In genomic region chr10:20409181-20409580, GRCm38 (mm10) we compare ENCODE assay signal across 14 mouse cellular contexts.
DNase-seq lines count a peak whose midpoint lies in the region; ATAC-seq lines count a peak whose summit lies in the region.
"Had no signal": no experiment of that assay in that cellular context is flagged by ENCODE, and none has a peak within 500 bp of the region (broad histone marks: within the 10 kb centered on the region; RNA-seq: fewer than 3 reads in every experiment).

No protein-coding gene starts in this region.

- DNase-seq in midbrain, embryonic 11.5 days (ENCODE audit: low spot score, missing footprints), result peak; percentile 28
- no peak for DNase-seq in midbrain, embryonic 10.5 days (ENCODE audit: low spot score)
- DNase-seq in lung, adult 18-20 months, result peak; percentile 65 to 78
- DNase-seq in spleen, postnatal 4 days (ENCODE audit: low spot score in 2 of 2), result no peak
- DNase-seq in MN1 (ENCODE audit: low spot score), result no peak
- no peak for DNase-seq in embryo, embryonic 10.5 days (ENCODE audit: low spot score)
- DNase-seq: right cerebral cortex, postnatal 14 days had no signal

- H3K27me3 ChIP-seq in midbrain, embryonic 11.5 days (ENCODE audit: control insufficient read depth, insufficient read depth, low read length), result no peaks in the 10 kb centered on the region
- H3K27me3 ChIP-seq in midbrain, embryonic 10.5 days (ENCODE audit: low read depth, poor library complexity, severe bottlenecking), result no peaks in the 10 kb centered on the region
- no peaks in the 10 kb centered on the region for H3K27me3 ChIP-seq in heart, embryonic 11.5 days (ENCODE audit: control insufficient read depth, insufficient read depth, low read length)
- H3K27me3 ChIP-seq in midbrain, embryonic 13.5 days, result no peaks in the 10 kb centered on the region
- H3K27me3 ChIP-seq: kidney, embryonic 15.5 days; neural tube, embryonic 13.5 days had no signal

- WGBS in midbrain, embryonic 11.5 days, result 90% methylated on average over 10 of the region's 10 CpGs
- WGBS in midbrain, embryonic 10.5 days, result 91% methylated on average over 10 of the region's 10 CpGs
- 31% methylated on average over 10 of the region's 10 CpGs for WGBS in heart, embryonic 11.5 days (ENCODE audit: insufficient replicate concordance)
- 92% methylated on average over 10 of the region's 10 CpGs for WGBS in midbrain, embryonic 13.5 days

- no peaks in the 10 kb centered on the region for H3K4me1 ChIP-seq in midbrain, embryonic 11.5 days (ENCODE audit: control insufficient read depth, insufficient read depth, low read length)
- H3K4me1 ChIP-seq in midbrain, embryonic 10.5 days, result no peaks in the 10 kb centered on the region
- peaks cover 12% of the 10 kb centered on the region for H3K4me1 ChIP-seq in heart, embryonic 11.5 days (ENCODE audit: control insufficient read depth, insufficient read depth, low read length)
- no peaks in the 10 kb centered on the region for H3K4me1 ChIP-seq in midbrain, embryonic 13.5 days (replicated peaks)
- H3K4me1 ChIP-seq: embryonic facial prominence, embryonic 10.5 days; kidney, embryonic 15.5 days; neural tube, embryonic 13.5 days had no signal

- H3K9ac ChIP-seq in midbrain, embryonic 11.5 days (ENCODE audit: low read length), result no peak overlapping the region
- no peak overlapping the region for H3K9ac ChIP-seq in heart, embryonic 11.5 days (ENCODE audit: low read depth, low read length)
- H3K9ac ChIP-seq in midbrain, embryonic 13.5 days (replicated peaks), result no peak overlapping the region
- H3K9ac ChIP-seq: kidney, embryonic 15.5 days; neural tube, embryonic 13.5 days had no signal

- H3K9me3 ChIP-seq in midbrain, embryonic 11.5 days (ENCODE audit: control insufficient read depth, low read length), result no peaks in the 10 kb centered on the region
- H3K9me3 ChIP-seq in midbrain, embryonic 10.5 days (replicated peaks), result no peaks in the 10 kb centered on the region
- no peaks in the 10 kb centered on the region for H3K9me3 ChIP-seq in heart, embryonic 11.5 days (replicated peaks; ENCODE audit: control insufficient read depth, low read length)
- no peaks in the 10 kb centered on the region for H3K9me3 ChIP-seq in midbrain, embryonic 13.5 days
- H3K9me3 ChIP-seq: embryonic facial prominence, embryonic 10.5 days; kidney, embryonic 15.5 days; neural tube, embryonic 13.5 days had no signal

- H3K4me2 ChIP-seq in midbrain, embryonic 11.5 days, result no peak overlapping the region
- H3K4me2 ChIP-seq in heart, embryonic 11.5 days, result no peak overlapping the region
- H3K4me2 ChIP-seq in midbrain, embryonic 13.5 days (replicated peaks), result no peak overlapping the region
- H3K4me2 ChIP-seq: kidney, embryonic 15.5 days; neural tube, embryonic 13.5 days had no signal

- no peaks in the 10 kb centered on the region for H3K36me3 ChIP-seq in midbrain, embryonic 11.5 days (ENCODE audit: control insufficient read depth, insufficient read depth, low read length)
- no peaks in the 10 kb centered on the region for H3K36me3 ChIP-seq in midbrain, embryonic 10.5 days
- no peaks in the 10 kb centered on the region; the same call in 1 of the 2 replicates for H3K36me3 ChIP-seq in heart, embryonic 11.5 days (ENCODE audit: control insufficient read depth, insufficient read depth, low read length)
- H3K36me3 ChIP-seq in midbrain, embryonic 13.5 days, result no peaks in the 10 kb centered on the region
- H3K36me3 ChIP-seq: neural tube, embryonic 13.5 days had no signal

- no peak for ATAC-seq in midbrain, embryonic 11.5 days (ENCODE audit: low FRiP score)
- peak; percentile 77 for ATAC-seq in heart, embryonic 11.5 days (replicated peaks; ENCODE audit: insufficient number of reproducible peaks, low FRiP score, low TSS enrichment)
- ATAC-seq in midbrain, embryonic 13.5 days, result no peak
- ATAC-seq: CD4-positive, CD25-positive, alpha-beta regulatory T cell, adult 4 months; hindbrain, embryonic 16.5 days had no signal

- no peak overlapping the region for H3K27ac ChIP-seq in midbrain, embryonic 11.5 days (ENCODE audit: low read depth, low read length)
- H3K27ac ChIP-seq in midbrain, embryonic 10.5 days (replicated peaks), result no peak overlapping the region
- H3K27ac ChIP-seq in heart, embryonic 11.5 days (ENCODE audit: low read depth, low read length), result peak overlapping the region; percentile 60
- no peak overlapping the region for H3K27ac ChIP-seq in midbrain, embryonic 13.5 days
- H3K27ac ChIP-seq: embryonic facial prominence, embryonic 10.5 days; kidney, embryonic 15.5 days; neural tube, embryonic 13.5 days had no signal

- H3K4me3 ChIP-seq in midbrain, embryonic 11.5 days (ENCODE audit: low read depth, low read length), result no peak overlapping the region
- H3K4me3 ChIP-seq in midbrain, embryonic 10.5 days, result no peak overlapping the region
- H3K4me3 ChIP-seq in heart, embryonic 11.5 days (ENCODE audit: low read depth, low read length), result no peak overlapping the region
- H3K4me3 ChIP-seq in midbrain, embryonic 13.5 days (replicated peaks), result no peak overlapping the region
- H3K4me3 ChIP-seq: embryonic facial prominence, embryonic 10.5 days; kidney, embryonic 15.5 days; neural tube, embryonic 13.5 days had no signal

Comparison
In these comparisons a context has a peak if more than half of its experiments do, and no peak if none do; other contexts are left out.
1. DNase-seq: peak in midbrain, embryonic 11.5 days (single experiment) and lung, adult 18-20 months (2 of 2); none in midbrain, embryonic 10.5 days (single experiment), spleen, postnatal 4 days (0 of 2), MN1 (single experiment) and embryo, embryonic 10.5 days (single experiment).